Mouse (Mus musculus): ENCODE results near the gene Ltbp3.

DNA sequence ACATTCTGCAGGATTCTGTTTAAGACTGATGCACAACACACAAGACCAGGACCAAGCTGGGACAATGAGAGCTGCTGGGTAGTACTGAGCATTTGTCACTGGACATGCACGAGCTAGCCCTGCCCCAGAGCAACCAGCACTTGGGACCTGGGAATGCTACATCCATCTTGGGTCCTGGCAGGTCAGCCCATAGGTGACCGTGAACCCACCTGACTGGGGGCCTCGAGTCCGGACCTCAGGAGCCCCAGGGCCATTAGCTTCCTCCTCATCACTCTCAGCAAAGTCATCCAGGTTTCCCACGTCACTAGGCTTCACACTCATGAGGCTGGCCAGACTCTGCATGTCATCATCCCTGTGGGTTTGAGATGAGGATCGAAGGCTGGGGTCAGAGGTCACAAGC, 19.5 kb upstream of the Ltbp3 start:
- TF ChIP-seq POLR2A (IDR thresholded peaks at IDR 0.05; ENCODE audit: insufficient read depth, low read depth, low read length) (no peak), CTCF (IDR thresholded peaks at IDR 0.05; ENCODE audit: insufficient read depth, low read depth, low read length) (no peak)

Measured in olfactory bulb, adult 2 months (tissue).